Mouse (Mus musculus) kidney, postnatal 0 days (tissue): ENCODE measurements around the gene Nppc. TPM values are rescaled to one million over a fixed set of nuclear protein-coding genes. Genes with fewer than 3 reads are reported as not detected.
A peak's percentile ranks its signal among the peaks of the same experiment; 100 is the strongest.

Source experiments
- ATAC-seq: fragments of 200-750 bp; cut with Nextera tagmentation; replicated peaks from 2 replicates; pipeline ENCODE4 v1.8.0; 2017; ENCODE audit warnings: low read depth, moderate number of reproducible peaks, moderate TSS enrichment, moderate library complexity; ENCODE audit not compliant: low FRiP score
- DNase-seq: peaks from one replicate; pipeline ENCODE4 v3.0.0-alpha.2; 2016; ENCODE audit warnings: low spot score
- H3K27ac ChIP-seq: fragments of 300-500 bp; sonication (generic); 2 replicates; pipeline ENCODE4 v1.5.1; 2014; ENCODE audit warnings: mild to moderate bottlenecking
- H3K27me3 ChIP-seq: fragments of 300-500 bp; sonication (generic); 2 replicates; pipeline ENCODE4 v1.6.1; 2014; ENCODE audit warnings: low read length, mixed read lengths; ENCODE audit not compliant: insufficient read depth
- H3K36me3 ChIP-seq: fragments of 300-500 bp; sonication (generic); 2 replicates; pipeline ENCODE4 v1.6.1; 2014; ENCODE audit warnings: low read length, mixed read lengths; ENCODE audit not compliant: insufficient read depth
- H3K4me1 ChIP-seq: fragments of 300-500 bp; sonication (generic); replicated peaks from 2 replicates; pipeline ENCODE4 v1.6.1; 2014; ENCODE audit warnings: antibody characterized with exemption, low read length, mixed read lengths; ENCODE audit not compliant: insufficient read depth
- H3K4me2 ChIP-seq: fragments of 300-500 bp; sonication (generic); 2 replicates; pipeline ENCODE4 v1.6.1; 2014; ENCODE audit warnings: mild to moderate bottlenecking, low read length, moderate library complexity, mixed read lengths
- H3K4me3 ChIP-seq: fragments of 300-500 bp; sonication (generic); replicated peaks from 2 replicates; pipeline ENCODE4 v1.5.1; 2014; ENCODE audit warnings: low read depth, low read length
- H3K9ac ChIP-seq: fragments of 300-500 bp; sonication (generic); 2 replicates; pipeline ENCODE4 v1.6.1; 2014; ENCODE audit warnings: low read depth, low read length
- H3K9me3 ChIP-seq: fragments of 300-500 bp; sonication (generic); replicated peaks from 2 replicates; pipeline ENCODE4 v1.6.1; 2016; ENCODE audit warnings: low read length, inconsistent platforms, mixed read lengths
- CTCF ChIP-seq: IDR thresholded peaks from 2 replicates; pipeline ENCODE4 v1.5.1; 2016; ENCODE audit warnings: antibody characterized with exemption, low read depth, mild to moderate bottlenecking, moderate library complexity
- WGBS: fragments of 180-500 bp; shearing (Covaris S2); extraction: QIAGEN DNeasy Blood & Tissue Kit; methylation state at CpG from one replicate; pipeline ENCODE4 v1.1.7; 2014; 5-methylcytosine and 5-hydroxymethylcytosine counted together
- polyA plus RNA-seq: library from polyadenylated mRNA; unstranded; fragments of >200 nt; fragmentation: Nextera tagmentation; extraction: Ambion mirVana; gene quantifications from 2 replicates; pipeline ENCODE4 v1.2.1, GENCODE M21; 2015

Gene Nppc
- polyA plus RNA-seq, result 5.2 and 7.1 TPM in 2 replicates

DNA sequence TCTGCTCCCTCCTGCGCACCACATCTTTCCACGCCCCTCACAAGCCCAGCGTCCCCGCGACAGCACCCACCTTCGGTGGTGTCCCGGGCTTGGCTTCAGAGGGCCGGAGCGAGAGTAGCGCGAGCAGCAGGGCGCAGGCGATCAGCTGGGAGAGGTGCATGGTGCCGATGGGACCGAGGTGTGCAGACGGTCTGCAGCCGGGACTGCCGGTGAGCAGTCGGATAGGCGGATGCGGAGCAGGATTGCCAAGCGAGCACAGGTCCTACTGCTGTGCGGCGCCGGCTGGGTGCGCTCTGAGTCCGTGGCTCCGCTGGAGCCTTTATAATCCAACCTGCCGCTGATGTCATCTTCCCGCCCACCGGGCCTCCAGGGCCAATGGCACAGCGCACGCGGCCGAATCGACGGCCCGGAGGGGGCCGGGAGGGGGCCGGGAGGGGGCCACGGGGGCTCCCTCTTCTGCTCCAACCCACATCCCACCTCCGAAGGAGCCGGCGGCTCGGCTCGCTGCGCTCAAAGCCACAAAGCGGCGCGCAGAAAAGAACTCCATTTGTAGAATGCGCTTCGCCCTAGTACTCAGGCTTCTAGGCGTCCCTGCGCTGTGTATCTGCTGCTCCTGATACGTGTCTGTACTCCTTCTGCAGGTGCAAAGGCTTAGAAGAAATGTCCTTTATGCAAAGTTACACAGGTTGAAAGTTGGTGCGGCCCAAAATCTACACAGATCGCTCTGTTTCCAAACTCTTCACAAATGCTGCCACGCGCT lies at the start of gene Nppc:
Nppc (minus strand) TSS at position 293 of the 760 bp plus-strand sequence.
- TF ChIP-seq CTCF, result peak; percentile 52
- Histone ChIP-seq H3K9me3 (no peaks in the 10 kb centered on the region), H3K27ac (no peak within 1 kb of the TSS), H3K4me1 (0 out of 2 replicates have a peak, but pooled peaks cover 4% of the 10 kb centered on the region), H3K4me2 (peak within 1 kb of the TSS; percentile 91), H3K27me3 (peaks cover 15% of the 10 kb centered on the region; the same call in 1 of the 2 replicates), H3K4me3 (peak within 1 kb of the TSS; percentile 40), H3K9ac (peak within 1 kb of the TSS; percentile 35; the same call in 1 of the 2 replicates), H3K36me3 (no peaks in the 10 kb centered on the region)
- WGBS, result 6% methylated on average over 46 of the region's 59 CpGs
- ATAC-seq (peak; percentile 75), DNase-seq (peak; percentile 84)

DNA sequence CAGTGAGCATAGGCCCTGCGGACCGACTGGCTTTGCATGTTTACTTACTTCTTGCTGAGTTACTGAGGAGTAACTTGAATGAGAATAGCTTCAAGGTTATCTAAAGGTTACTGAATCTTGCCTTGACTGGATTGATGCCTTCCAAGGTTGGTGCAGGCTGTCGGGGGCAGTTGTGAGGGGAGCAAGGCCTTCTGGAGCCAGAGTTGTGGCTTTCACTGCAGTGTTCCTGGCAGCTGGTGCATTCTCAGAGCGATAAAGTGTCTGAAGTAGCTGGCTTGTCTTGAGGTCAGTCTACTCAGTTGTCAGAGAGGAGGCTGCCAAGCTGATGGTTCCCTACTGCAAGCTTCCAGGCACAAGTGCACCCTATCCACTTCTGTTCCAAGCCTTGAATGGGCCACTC lies 49.0 kb upstream of the Nppc start:
- no peak for ATAC-seq
- WGBS, result 78% methylated on average over 4 of the region's 4 CpGs
- no peak for TF ChIP-seq CTCF

DNA sequence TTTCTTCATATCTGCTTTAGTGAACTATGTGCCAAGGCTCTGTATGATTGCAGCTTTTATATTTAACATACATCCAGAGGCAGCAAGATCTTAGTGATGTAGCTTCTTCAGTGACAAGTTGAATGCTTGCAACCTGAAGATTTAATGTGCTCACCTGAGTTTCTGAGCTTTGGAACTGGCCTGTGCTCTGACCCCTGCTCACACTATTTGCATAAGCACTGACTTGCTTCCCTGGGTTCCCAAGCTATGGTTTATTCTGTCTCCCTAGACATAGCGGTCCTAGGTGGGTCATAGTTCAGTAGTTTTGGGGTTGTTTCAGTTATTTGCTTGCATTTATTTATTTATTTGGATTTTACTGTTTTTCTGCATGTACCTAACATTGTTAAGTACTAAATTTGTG lies 47.8 kb upstream of the Nppc start:
- ATAC-seq, result no peak
- H3K36me3 ChIP-seq, result no peaks in the 10 kb centered on the region
- no peak for TF ChIP-seq CTCF
- WGBS, result 83% methylated on average over 1 of the region's 1 CpGs
- no peaks in the 10 kb centered on the region for H3K9me3 ChIP-seq
- DNase-seq, result no peak
- H3K9ac ChIP-seq, result no peak overlapping the region
- no peaks in the 10 kb centered on the region for H3K4me1 ChIP-seq
- H3K27ac ChIP-seq, result no peak overlapping the region
- no peaks in the 10 kb centered on the region for H3K27me3 ChIP-seq
- H3K4me2 ChIP-seq, result no peak overlapping the region
- H3K4me3 ChIP-seq, result no peak overlapping the region

More for the DNA sequence above, 49.0 kb upstream of the Nppc start:
- H3K36me3 ChIP-seq, result no peaks in the 10 kb centered on the region
- H3K27ac ChIP-seq, result no peak overlapping the region
- no peaks in the 10 kb centered on the region for H3K9me3 ChIP-seq
- H3K9ac ChIP-seq, result no peak overlapping the region
- no peak overlapping the region for H3K4me2 ChIP-seq
- H3K27me3 ChIP-seq, result no peaks in the 10 kb centered on the region
- DNase-seq, result no peak
- no peak overlapping the region for H3K4me3 ChIP-seq
- H3K4me1 ChIP-seq, result no peaks in the 10 kb centered on the region

DNA sequence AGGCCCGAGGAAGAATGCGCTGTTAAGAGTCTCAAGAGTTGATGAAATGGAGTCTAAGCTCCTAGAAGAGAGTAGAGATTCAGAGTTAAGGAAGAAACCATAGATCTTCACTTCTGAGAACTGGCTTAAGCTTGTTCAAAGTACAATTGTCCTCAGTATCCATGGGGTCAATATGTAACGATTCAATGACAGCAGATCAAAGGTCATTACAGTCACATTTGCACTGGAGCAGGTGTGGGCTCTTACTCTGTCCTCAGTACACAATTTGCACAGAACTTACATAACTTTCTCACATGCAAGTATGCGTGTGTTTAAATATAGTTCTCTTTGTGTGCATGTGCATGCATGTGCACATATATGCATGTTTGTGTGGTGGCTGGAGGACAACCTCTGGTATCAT lies 42.7 kb upstream of the Nppc start:
- DNase-seq, result no peak
- no peak for ATAC-seq
- no peaks in the 10 kb centered on the region for H3K4me1 ChIP-seq
- H3K27ac ChIP-seq, result no peak overlapping the region
- WGBS, result 94% methylated on average over 4 of the region's 4 CpGs
- no peak for TF ChIP-seq CTCF
- no peaks in the 10 kb centered on the region for H3K36me3 ChIP-seq
- no peaks in the 10 kb centered on the region for H3K27me3 ChIP-seq
- H3K9ac ChIP-seq, result no peak overlapping the region
- H3K9me3 ChIP-seq, result no peaks in the 10 kb centered on the region
- H3K4me2 ChIP-seq, result no peak overlapping the region
- no peak overlapping the region for H3K4me3 ChIP-seq

DNA sequence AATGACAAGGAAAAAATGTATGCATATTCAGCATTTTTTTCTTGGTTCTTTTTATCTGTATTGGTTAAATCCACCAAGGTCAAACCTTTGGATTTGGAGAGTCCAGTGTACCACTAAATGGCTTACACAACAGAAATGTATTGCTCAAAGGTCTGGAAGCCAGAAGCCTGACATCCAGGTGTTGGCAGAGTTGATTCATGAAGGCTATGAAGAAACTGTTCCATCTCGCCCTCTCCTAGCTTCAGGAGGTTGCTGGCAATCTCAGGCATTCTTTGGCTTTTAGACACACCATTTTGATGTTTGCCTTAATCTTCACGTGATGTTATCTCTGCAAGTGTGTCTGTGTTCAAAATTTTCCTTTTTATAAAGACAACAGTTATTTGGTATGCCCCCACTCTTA lies 41.7 kb upstream of the Nppc start:
- Histone ChIP-seq H3K9me3 (no peaks in the 10 kb centered on the region), H3K27ac (no peak overlapping the region), H3K27me3 (no peaks in the 10 kb centered on the region), H3K4me2 (no peak overlapping the region), H3K36me3 (no peaks in the 10 kb centered on the region), H3K9ac (no peak overlapping the region), H3K4me1 (no peaks in the 10 kb centered on the region), H3K4me3 (no peak overlapping the region)
- WGBS, result 94% methylated on average over 2 of the region's 2 CpGs
- DNase-seq (no peak), ATAC-seq (no peak)
- TF ChIP-seq CTCF, result no peak

DNA sequence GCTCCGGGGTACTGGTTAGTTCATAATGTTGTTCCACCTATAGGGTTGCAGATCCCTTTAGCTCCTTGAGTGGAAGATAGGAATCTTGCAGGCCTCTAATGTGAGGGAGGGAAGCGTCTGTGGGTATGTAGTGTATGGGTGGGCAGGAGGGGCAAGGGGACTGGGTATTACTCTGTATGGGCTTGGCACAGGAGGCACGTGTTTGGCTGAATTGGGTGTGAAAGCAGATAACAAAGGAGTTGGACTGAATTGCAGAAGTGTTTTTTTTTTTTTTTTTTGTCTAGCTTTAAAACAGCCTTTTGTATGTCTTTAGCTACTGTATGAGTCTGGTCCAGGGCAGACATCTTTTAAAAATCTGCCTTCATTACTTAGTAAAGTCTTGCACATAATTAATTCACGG lies 39.2 kb upstream of the Nppc start:
- no peak for ATAC-seq
- Histone ChIP-seq H3K9ac (no peak overlapping the region), H3K27me3 (no peaks in the 10 kb centered on the region), H3K4me2 (no peak overlapping the region), H3K9me3 (no peaks in the 10 kb centered on the region), H3K27ac (no peak overlapping the region), H3K4me3 (no peak overlapping the region), H3K36me3 (no peaks in the 10 kb centered on the region), H3K4me1 (no peaks in the 10 kb centered on the region)
- WGBS, result 85% methylated on average over 4 of the region's 4 CpGs
- no peak for DNase-seq
- TF ChIP-seq CTCF, result no peak
